Mouse (Mus musculus) frontal cortex, adult (tissue): ENCODE measurements at regions not wholly inside any gene's neighbourhood (a gene's known extent, or its start where the extent isn't known, plus 50 kb on each side); places are given as distances from the start of the nearest gene placed in this dataset.
A peak's percentile ranks its signal among the peaks of the same experiment; 100 is the strongest.

Experiments used
- ATAC-seq: cut with Nextera tagmentation; 2 replicates; pipeline ENCODE4 v1.9.2; 2017; ENCODE audit warnings: mild to moderate bottlenecking, moderate library complexity, mixed read lengths; ENCODE audit not compliant: low TSS enrichment

DNA sequence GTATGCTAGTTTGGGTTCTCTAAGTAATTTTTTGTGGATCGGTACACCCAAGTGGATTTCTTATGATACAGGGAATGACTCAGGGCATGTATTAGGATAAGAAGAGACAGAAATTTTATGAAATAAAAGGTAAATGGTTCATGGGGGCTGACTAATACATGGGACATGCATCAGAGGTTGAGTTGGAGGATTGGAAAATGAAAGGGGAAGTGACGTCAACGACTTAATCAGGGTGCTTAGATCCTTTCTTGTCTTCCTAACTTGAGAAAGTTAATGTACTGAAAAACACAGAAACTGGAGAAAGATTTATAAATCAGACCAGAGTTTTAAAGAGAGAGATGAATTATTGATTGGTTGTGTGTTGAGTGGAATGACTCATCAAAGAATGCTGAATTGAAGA is 193.8 kb downstream of the Rassf9 start:
- no peak for ATAC-seq

DNA sequence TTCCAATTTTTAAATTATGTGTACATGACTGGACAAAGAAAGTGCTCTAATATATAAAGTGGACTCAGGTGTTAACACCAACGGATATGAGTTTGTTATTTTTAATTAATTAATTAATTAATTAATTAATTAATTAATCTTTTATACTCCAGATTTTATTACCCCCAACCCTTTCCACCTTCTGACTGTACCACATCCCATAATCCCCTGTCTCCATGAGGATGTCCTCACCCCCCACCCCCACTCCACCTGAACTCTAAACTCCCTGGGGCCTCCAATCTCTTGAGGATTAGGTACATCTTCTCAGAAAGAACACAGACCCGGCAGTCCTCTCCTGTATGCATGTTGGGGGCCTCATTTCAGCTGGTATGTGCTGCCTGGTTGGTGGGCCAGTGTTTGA is 182.8 kb downstream of the Rassf9 start:
- no peak for ATAC-seq

DNA sequence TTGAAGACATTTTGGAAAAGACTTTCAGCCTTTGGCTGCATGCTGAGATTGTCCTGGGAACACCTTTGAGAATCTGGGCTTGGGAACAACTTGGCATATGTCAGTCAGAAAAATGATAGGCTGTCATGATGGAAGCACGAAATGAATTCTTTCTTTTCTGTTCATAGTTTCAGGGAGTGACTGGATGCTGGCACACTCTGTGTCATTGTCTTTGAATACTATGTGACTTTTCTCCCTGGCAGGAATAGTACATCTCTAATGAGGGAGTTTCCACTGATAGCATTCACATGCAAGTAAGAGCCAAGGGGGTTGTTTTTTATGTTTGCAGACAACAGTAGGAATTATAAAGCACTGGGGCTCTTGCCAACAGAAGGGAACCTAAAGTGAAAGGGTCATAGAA is 177.9 kb downstream of the Rassf9 start:
- ATAC-seq = no peak

DNA sequence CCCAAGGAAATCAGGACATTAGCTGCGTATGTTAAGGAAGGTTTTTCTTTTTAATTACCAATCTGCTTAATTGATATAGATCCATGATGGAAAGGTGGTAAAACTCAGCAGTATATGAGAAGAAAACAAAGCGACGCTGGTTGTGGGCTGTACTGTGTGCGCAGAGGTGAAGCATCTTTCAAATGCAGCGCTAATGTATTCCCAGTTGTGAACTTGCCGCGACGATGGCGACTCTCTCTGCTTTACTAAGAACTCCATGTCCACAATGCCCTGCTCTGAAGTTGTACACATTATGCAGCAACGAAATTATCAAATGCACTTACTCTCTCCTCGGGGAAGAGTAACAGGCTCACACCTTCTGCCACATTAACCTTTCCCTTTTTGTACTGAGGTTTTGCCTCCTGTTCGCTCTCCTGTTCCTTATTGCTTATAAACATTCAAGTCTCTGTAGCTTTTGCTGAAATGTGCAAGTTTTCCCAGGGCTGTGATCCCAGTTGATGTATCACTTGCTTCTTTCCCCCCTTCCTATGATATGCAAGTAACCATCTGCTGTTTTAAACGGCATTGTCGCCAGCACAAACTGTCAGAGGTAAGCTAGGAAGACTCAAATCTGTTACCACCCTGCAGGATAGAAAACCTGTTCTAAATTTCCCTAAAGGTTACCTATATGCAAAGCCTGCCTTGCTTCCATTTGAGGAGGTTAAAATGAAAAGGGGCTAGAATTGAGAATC is 174.8 kb downstream of the Rassf9 start:
- ATAC-seq = peak; percentile 72

DNA sequence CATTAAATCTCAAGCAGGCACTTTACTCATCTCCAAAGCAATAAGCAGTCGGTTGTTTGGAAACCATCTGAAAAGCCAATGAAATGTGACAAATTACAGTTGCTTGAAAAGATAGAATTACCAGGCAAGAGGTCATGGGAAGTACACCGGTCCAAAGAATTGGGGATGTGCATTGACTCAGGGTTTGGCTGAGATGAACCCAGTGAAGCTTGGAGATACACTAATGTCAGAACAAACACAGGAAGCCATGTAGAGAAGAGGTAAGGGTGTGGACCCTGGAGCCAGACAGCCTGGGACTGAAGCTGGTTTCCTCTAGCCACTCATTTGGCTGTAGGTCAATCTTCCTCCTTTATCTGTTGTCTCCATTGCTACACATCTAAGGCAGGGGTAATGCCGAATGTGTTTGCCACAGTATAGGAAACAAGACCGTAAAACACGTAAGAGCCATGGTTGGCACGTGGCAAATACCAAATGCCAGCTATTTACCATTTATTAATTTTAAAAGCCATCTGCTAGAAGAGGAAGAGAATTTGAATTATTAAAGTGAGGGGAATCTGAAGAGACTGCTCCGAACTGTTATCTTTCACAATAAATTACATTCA is 173.9 kb downstream of the Rassf9 start:
- no peak for ATAC-seq

- ATAC-seq = no peak
These were observed 155.3 kb downstream of the Rassf9 start for GRCm38 (mm10) chr10:102667359-102667758.

DNA sequence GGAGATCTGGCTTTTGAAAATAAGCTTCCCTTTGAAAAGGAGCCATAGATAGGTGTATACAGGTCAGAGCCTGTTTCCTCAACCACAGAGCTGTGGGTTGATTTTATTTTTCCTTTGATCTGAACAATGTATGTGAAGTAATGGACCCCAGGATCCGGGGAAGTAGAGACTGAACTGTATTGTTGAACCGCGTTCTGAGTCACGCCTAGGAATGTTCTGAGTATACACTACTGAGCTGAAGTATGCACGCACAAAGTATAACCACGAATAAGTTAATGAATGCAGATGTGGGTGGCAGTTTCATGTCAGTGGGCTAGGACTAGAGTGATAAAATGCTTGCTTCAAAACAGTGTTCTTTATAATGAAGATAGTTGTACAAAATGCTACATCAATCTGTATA is 147.7 kb downstream of the Rassf9 start:
- no peak for ATAC-seq

GRCm38 (mm10) chr10:102636507-102636906 is 124.5 kb downstream of the Rassf9 start:
- no peak for ATAC-seq

- peak; percentile 62; the same call in 1 of the 2 replicates for ATAC-seq
These were observed 121.4 kb downstream of the Rassf9 start for GRCm38 (mm10) chr10:102633438-102633837.

DNA sequence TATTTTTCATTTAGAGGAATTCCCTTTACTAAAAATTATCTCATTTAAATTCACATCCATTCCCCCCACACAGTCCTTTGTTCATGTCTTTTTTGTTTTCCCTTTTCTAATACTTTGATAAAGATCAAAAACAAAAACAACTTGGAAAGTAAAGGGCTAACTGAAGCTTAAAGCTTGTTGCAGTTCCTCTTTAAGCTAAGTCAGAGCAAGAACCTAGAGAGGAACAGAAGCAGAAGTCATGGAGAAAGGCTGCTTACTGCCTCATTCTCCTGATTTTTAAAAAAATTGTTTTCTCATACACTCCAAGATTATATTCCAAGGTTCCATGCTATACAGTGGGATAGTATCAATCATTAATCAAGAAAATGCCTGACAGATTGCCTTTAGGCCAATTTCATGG is 116.6 kb downstream of the Rassf9 start:
- ATAC-seq = no peak

- ATAC-seq = no peak
These were observed 111.9 kb downstream of the Rassf9 start for GRCm38 (mm10) chr10:102623895-102624294.

GRCm38 (mm10) chr10:102622583-102623008 is 110.6 kb downstream of the Rassf9 start:
- ATAC-seq = peak; percentile 99

GRCm38 (mm10) chr10:102618711-102619110 is 106.7 kb downstream of the Rassf9 start:
- ATAC-seq = no peak

- no peak for ATAC-seq
These were observed 104.1 kb downstream of the Rassf9 start for GRCm38 (mm10) chr10:102615962-102616595.
